Mouse (Mus musculus): Measurements from ENCODE around the gene Btn2a2. TPM values are rescaled to one million over a fixed set of nuclear protein-coding genes. Genes with fewer than 3 reads are reported as not detected.

The Btn2a2 gene
- polyA plus RNA-seq (2017; shearing (Covaris generic)) = not detected

GRCm38 (mm10) chr13:23488400-23489322 is at the start of gene Btn2a2:
Gene Btn2a2, minus strand, starts transcription at chr13:23488857.

GRCm38 (mm10) chr13:23535137-23536075 is 46.7 kb upstream of the Btn2a2 start, which contains the start of gene Hist1h3g:
Gene Hist1h3g, plus strand, starts transcription at chr13:23535422.

DNA sequence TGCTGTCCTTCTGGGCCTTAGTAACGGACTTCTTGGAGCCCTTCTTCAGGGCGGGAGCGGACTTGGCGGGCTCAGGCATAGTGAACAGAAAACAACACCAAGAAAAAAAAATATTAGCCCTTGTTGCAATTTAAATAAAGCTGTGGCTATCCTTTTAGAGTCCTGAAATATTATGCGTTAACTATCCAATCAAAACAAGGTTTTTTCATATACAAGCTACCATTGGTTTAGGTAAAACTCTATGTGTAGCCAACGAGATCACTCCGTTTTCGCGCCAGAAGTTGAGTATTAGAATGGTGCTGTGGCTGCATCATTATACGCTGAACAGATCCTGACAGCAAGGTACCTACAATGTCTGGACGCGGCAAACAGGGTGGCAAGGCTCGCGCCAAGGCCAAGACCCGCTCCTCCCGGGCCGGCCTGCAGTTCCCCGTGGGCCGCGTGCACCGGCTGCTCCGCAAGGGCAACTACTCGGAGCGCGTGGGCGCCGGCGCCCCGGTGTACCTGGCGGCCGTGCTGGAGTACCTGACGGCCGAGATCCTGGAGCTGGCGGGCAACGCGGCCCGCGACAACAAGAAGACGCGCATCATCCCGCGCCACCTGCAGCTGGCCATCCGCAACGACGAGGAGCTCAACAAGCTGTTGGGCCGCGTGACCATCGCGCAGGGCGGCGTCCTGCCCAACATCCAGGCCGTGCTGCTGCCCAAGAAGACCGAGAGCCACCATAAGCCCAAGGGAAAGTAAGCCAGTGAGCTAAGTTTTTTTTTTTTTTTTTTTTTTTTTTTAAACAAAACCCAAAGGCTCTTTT is 45.1 kb upstream of the Btn2a2 start, which contains the start of gene Hist1h2af:
Hist1h2af (plus strand) TSS at position 347 of the 808 bp plus-strand sequence.

GRCm38 (mm10) chr13:23530901-23531875 is 42.5 kb upstream of the Btn2a2 start, which contains the start of gene Hist1h4h:
Gene Hist1h4h, plus strand, starts transcription at chr13:23531050.

DNA sequence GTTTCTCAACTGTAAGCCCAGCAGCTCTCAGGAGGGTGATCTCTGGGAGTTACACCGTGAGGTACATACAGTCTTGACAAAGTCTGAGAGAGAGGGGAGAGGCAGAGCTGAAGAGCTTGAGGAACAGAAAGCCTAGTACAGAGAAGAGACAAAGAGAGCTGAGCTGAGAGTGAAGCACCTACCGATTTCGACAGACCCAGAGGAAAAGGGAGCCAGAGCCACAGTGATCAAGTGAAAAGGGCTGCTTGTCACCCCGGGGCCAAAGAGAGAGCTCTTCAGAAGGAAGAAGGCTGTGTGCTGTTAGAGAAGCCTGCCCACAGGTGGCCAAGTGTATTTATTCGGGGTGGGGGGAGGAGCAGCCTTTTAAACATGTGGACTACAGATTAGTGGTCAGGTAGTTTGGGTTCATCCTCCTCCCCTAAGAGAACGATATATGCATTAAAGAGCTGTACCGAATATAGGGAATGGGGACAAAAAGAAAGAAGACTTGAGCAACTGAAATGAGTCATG is 23.0 kb downstream of the Btn2a2 start, which contains the start of gene Btn1a1:
Btn1a1 (minus strand) TSS at position 302 of the 510 bp plus-strand sequence.

Other genes starting within 250 kb of the Btn2a2 start
- gene Vmn1r223, start 241.7 kb downstream of the Btn2a2 start, polyA plus RNA-seq (2017; shearing (Covaris generic)) = not detected
- 11.3 TPM for gene Zfp322a, start 119.6 kb downstream of the Btn2a2 start, polyA plus RNA-seq (2017; shearing (Covaris generic))
- gene Abt1, start 65.0 kb downstream of the Btn2a2 start, polyA plus RNA-seq (2017; shearing (Covaris generic)) = 14.7 TPM
- gene Btn1a1, start 23.0 kb downstream of the Btn2a2 start, polyA plus RNA-seq (2017; shearing (Covaris generic)) = not detected
- 4.7 TPM for gene Hist1h4h, start 42.2 kb upstream of the Btn2a2 start, polyA plus RNA-seq (2017; shearing (Covaris generic))
- gene Hist1h2af, start 45.0 kb upstream of the Btn2a2 start, polyA plus RNA-seq (2017; shearing (Covaris generic)) = not detected
- gene Hist1h3g, start 46.6 kb upstream of the Btn2a2 start, polyA plus RNA-seq (2017; shearing (Covaris generic)) = not detected
- gene Hist1h2bh, start 54.5 kb upstream of the Btn2a2 start, polyA plus RNA-seq (2017; shearing (Covaris generic)) = 0.29 TPM
- gene Hist1h3f, start 55.2 kb upstream of the Btn2a2 start, polyA plus RNA-seq (2017; shearing (Covaris generic)) = 1.1 TPM
- not detected for gene Hist1h4f, start 62.8 kb upstream of the Btn2a2 start, polyA plus RNA-seq (2017; shearing (Covaris generic))
- gene Hist1h1d, start 64.4 kb upstream of the Btn2a2 start, polyA plus RNA-seq (2017; shearing (Covaris generic)) = 0.21 TPM
- 2.8 TPM for gene Hist1h3e, start 73.5 kb upstream of the Btn2a2 start, polyA plus RNA-seq (2017; shearing (Covaris generic))
- gene Hist1h2ae, start 82.4 kb upstream of the Btn2a2 start, polyA plus RNA-seq (2017; shearing (Covaris generic)) = 1.7 TPM
- gene Hist1h2bg, start 82.5 kb upstream of the Btn2a2 start, polyA plus RNA-seq (2017; shearing (Covaris generic)) = 3.7 TPM
- not detected for gene Hist1h2bf, start 85.3 kb upstream of the Btn2a2 start, polyA plus RNA-seq (2017; shearing (Covaris generic))
- gene Hist1h2ad, start 85.5 kb upstream of the Btn2a2 start, polyA plus RNA-seq (2017; shearing (Covaris generic)) = 0.70 TPM
- not detected for gene Hist1h3d, start 86.9 kb upstream of the Btn2a2 start, polyA plus RNA-seq (2017; shearing (Covaris generic))
- 14.8 TPM for gene Hist1h4d, start 92.7 kb upstream of the Btn2a2 start, polyA plus RNA-seq (2017; shearing (Covaris generic))
- 2.0 TPM for gene Hist1h2be, start 132.3 kb upstream of the Btn2a2 start, polyA plus RNA-seq (2017; shearing (Covaris generic))
- gene Hist1h1e, start 133.7 kb upstream of the Btn2a2 start, polyA plus RNA-seq (2017; shearing (Covaris generic)) = 4.4 TPM
- 0.29 TPM for gene Hist1h2ac, start 195.1 kb upstream of the Btn2a2 start, polyA plus RNA-seq (2017; shearing (Covaris generic))
- gene Hist1h2bc, start 195.3 kb upstream of the Btn2a2 start, polyA plus RNA-seq (2017; shearing (Covaris generic)) = 10.1 TPM
- not detected for gene Hist1h1t, start 207.0 kb upstream of the Btn2a2 start, polyA plus RNA-seq (2017; shearing (Covaris generic))
- gene Hist1h4c, start 209.6 kb upstream of the Btn2a2 start, polyA plus RNA-seq (2017; shearing (Covaris generic)) = 4.5 TPM
- 0.79 TPM for gene Hfe, start 222.0 kb upstream of the Btn2a2 start, polyA plus RNA-seq (2017; shearing (Covaris generic))
- 34.3 TPM for gene Hist1h1c, start 250.0 kb upstream of the Btn2a2 start, polyA plus RNA-seq (2017; shearing (Covaris generic))